Comparison of ENCODE assay signal across 19 mouse cellular contexts in genomic region chr1:164149083-164149482, GRCm38 (mm10). TPM values are rescaled to one million over a fixed set of nuclear protein-coding genes. Genes with fewer than 3 reads are reported as not detected.
A peak's percentile ranks its signal among the peaks of the same experiment; 100 is the strongest.
DNase-seq lines count a peak whose midpoint lies in the region; ATAC-seq and TF ChIP-seq lines count a peak whose summit lies in the region.
"Had no signal": no experiment of that assay in that cellular context is flagged by ENCODE, and none has a peak within 500 bp of the region (broad histone marks: within the 10 kb centered on the region; RNA-seq: fewer than 3 reads in every experiment).

No protein-coding gene starts in this region.

- TF ChIP-seq CTCF in CH12.LX (conservative IDR thresholded peaks at IDR 0.05 in 1 of 2, IDR thresholded peaks at IDR 0.05 in 1 of 2; ENCODE audit: low read depth in 2 of 2, low read length in 2 of 2) = no peak
- no peak for TF ChIP-seq CTCF in liver, postnatal 0 days (IDR thresholded peaks at IDR 0.05; ENCODE audit: low read depth)

- H3K4me3 ChIP-seq in liver, embryonic 12.5 days = no peak overlapping the region
- peak overlapping the region; percentile 50 to 62 (median 52) for H3K4me3 ChIP-seq in CH12.LX (replicated peaks in 1 of 3; ENCODE audit: low read depth in 2 of 3, low read length in 2 of 3, poor library complexity in 1 of 3)
- no peak overlapping the region for H3K4me3 ChIP-seq in liver, postnatal 0 days (ENCODE audit: low read depth, low read length)
- no peak overlapping the region for H3K4me3 ChIP-seq in limb, embryonic 10.5 days
- H3K4me3 ChIP-seq: embryonic facial prominence, embryonic 10.5 days; intestine, embryonic 15.5 days; limb, embryonic 15.5 days; midbrain, embryonic 15.5 days had no signal

- in situ Hi-C loops in CH12.LX (cut with MboI; ENCODE audit: low pct_ligation_motif_present, low pct_unique_long_range_greater_than_20kb, low sequenced_read_pairs) = no loop called here

- no peak for ATAC-seq in liver, embryonic 12.5 days
- peak; percentile 33; the same call in 1 of the 2 replicates for ATAC-seq in liver, postnatal 0 days
- ATAC-seq: intestine, embryonic 15.5 days; midbrain, embryonic 15.5 days had no signal

- H3K9ac ChIP-seq in liver, embryonic 12.5 days = no peak overlapping the region
- no peak overlapping the region for H3K9ac ChIP-seq in CH12.LX (ENCODE audit: insufficient read depth, low read depth)
- H3K9ac ChIP-seq in liver, postnatal 0 days (replicated peaks) = no peak overlapping the region
- H3K9ac ChIP-seq: intestine, embryonic 15.5 days; limb, embryonic 15.5 days; midbrain, embryonic 15.5 days had no signal

- 0 out of 2 replicates have a peak overlapping the region, but pooled peaks have one; percentile 11 for H3K4me2 ChIP-seq in liver, embryonic 12.5 days
- H3K4me2 ChIP-seq in CH12.LX (ENCODE audit: insufficient read depth, low read depth, poor library complexity, severe bottlenecking) = peak overlapping the region; percentile 29
- H3K4me2 ChIP-seq in liver, postnatal 0 days (ENCODE audit: low read depth, low read length) = peak overlapping the region; percentile 38
- H3K4me2 ChIP-seq: intestine, embryonic 15.5 days; limb, embryonic 15.5 days; midbrain, embryonic 15.5 days had no signal

- peaks cover 13% of the 10 kb centered on the region for H3K4me1 ChIP-seq in liver, embryonic 12.5 days
- peaks cover 3 to 14% of the 10 kb centered on the region in 2 experiments; a peak in 3 of 4 replicates for H3K4me1 ChIP-seq in CH12.LX (ENCODE audit: control insufficient read depth in 1 of 2, insufficient read depth in 2 of 2)
- peaks cover 18% of the 10 kb centered on the region for H3K4me1 ChIP-seq in liver, postnatal 0 days (ENCODE audit: insufficient read depth)
- peaks cover 15% of the 10 kb centered on the region for H3K4me1 ChIP-seq in limb, embryonic 10.5 days
- H3K4me1 ChIP-seq: midbrain, embryonic 15.5 days had no signal

- H3K79me2 ChIP-seq in CH12.LX (replicated peaks; ENCODE audit: control insufficient read depth, extremely low read depth, insufficient read depth, poor library complexity, severe bottlenecking) = no peaks in the 10 kb centered on the region

- peak; percentile 57 for TF ChIP-seq POLR2A in CH12.LX (IDR thresholded peaks at IDR 0.05; ENCODE audit: low read depth, low read length)

- H3K9me3 ChIP-seq in liver, embryonic 12.5 days (replicated peaks) = no peaks in the 10 kb centered on the region
- H3K9me3 ChIP-seq in CH12.LX (replicated peaks; ENCODE audit: low read length) = no peaks in the 10 kb centered on the region
- H3K9me3 ChIP-seq in liver, postnatal 0 days (ENCODE audit: low read length) = no peaks in the 10 kb centered on the region
- H3K9me3 ChIP-seq in limb, embryonic 10.5 days (replicated peaks) = no peaks in the 10 kb centered on the region
- H3K9me3 ChIP-seq: embryonic facial prominence, embryonic 10.5 days; intestine, embryonic 15.5 days; limb, embryonic 15.5 days; midbrain, embryonic 15.5 days had no signal

- H3K36me3 ChIP-seq in liver, embryonic 12.5 days = no peaks in the 10 kb centered on the region
- no peaks in the 10 kb centered on the region for H3K36me3 ChIP-seq in CH12.LX (replicated peaks in 1 of 2; ENCODE audit: control insufficient read depth in 1 of 2, insufficient read depth in 1 of 2, low read length in 1 of 2)
- no peaks in the 10 kb centered on the region for H3K36me3 ChIP-seq in liver, postnatal 0 days (replicated peaks; ENCODE audit: insufficient read depth, low read length)
- H3K36me3 ChIP-seq in limb, embryonic 10.5 days = no peaks in the 10 kb centered on the region
- H3K36me3 ChIP-seq: embryonic facial prominence, embryonic 10.5 days; intestine, embryonic 15.5 days; limb, embryonic 15.5 days; midbrain, embryonic 15.5 days had no signal

- H3K27me3 ChIP-seq in liver, embryonic 12.5 days (replicated peaks) = 0 out of 2 replicates have a peak, but pooled peaks cover 7% of the 10 kb centered on the region
- H3K27me3 ChIP-seq in CH12.LX (replicated peaks) = peaks cover 12% of the 10 kb centered on the region
- no peaks in the 10 kb centered on the region for H3K27me3 ChIP-seq in liver, postnatal 0 days (ENCODE audit: insufficient read depth, low read length)
- H3K27me3 ChIP-seq in limb, embryonic 10.5 days (ENCODE audit: low read depth, poor library complexity, severe bottlenecking) = no peaks in the 10 kb centered on the region
- H3K27me3 ChIP-seq: intestine, embryonic 15.5 days; limb, embryonic 15.5 days; midbrain, embryonic 15.5 days had no signal

- dilution Hi-C loops in CH12.LX (cut with MboI; ENCODE audit: extremely low pct_ligation_motif_present, extremely low pct_unique_long_range_greater_than_20kb, low sequenced_read_pairs) = no loop called here

- WGBS in liver, embryonic 12.5 days (ENCODE audit: insufficient replicate concordance) = 79% methylated on average over 7 of the region's 7 CpGs
- 83% methylated on average over 7 of the region's 7 CpGs for WGBS in liver, postnatal 0 days (ENCODE audit: insufficient replicate concordance)
- WGBS in limb, embryonic 10.5 days = 95% methylated on average over 7 of the region's 7 CpGs

- no peak for TF ChIP-seq RAD21 in CH12.LX (IDR thresholded peaks at IDR 0.05; ENCODE audit: low read depth, low read length)

- DNase-seq in liver (no peak), CH12.LX (ENCODE audit: extremely low read depth) (no peak)
- no peak for DNase-seq in liver, postnatal 0 days
- peak; percentile 63 for DNase-seq in thymus, postnatal 25 days
- DNase-seq in adrenal gland, adult (ENCODE audit: inconsistent age in 2 of 2, low spot score in 1 of 2) = no peak
- no peak for DNase-seq in limb, embryonic 10.5 days (ENCODE audit: low spot score)
- DNase-seq in layer of hippocampus, adult 18-20 months (ENCODE audit: low spot score in 2 of 2) = no peak
- DNase-seq: cerebellum, adult 2 months; heart, adult 18-20 months; heart, postnatal 36 days; kidney, postnatal 4 days; lung, postnatal 10 days had no signal

- no peak overlapping the region for H3K27ac ChIP-seq in liver, embryonic 12.5 days
- H3K27ac ChIP-seq in CH12.LX (ENCODE audit: insufficient read depth, low read depth) = no peak overlapping the region
- peak overlapping the region; percentile 46 for H3K27ac ChIP-seq in liver, postnatal 0 days (ENCODE audit: low read depth)
- H3K27ac ChIP-seq in limb, embryonic 10.5 days = no peak overlapping the region
- H3K27ac ChIP-seq: embryonic facial prominence, embryonic 10.5 days; intestine, embryonic 15.5 days; limb, embryonic 15.5 days; midbrain, embryonic 15.5 days had no signal

- no peak for TF ChIP-seq EP300 in CH12.LX (IDR thresholded peaks at IDR 0.05; ENCODE audit: low read length)
- TF ChIP-seq EP300 in liver, postnatal 0 days (IDR thresholded peaks at IDR 0.05; ENCODE audit: low read depth) = no peak

TF ChIP-seq in CH12.LX, 34 proteins besides CTCF, POLR2A, EP300 and RAD21:
- TF ChIP-seq ZKSCAN1 (IDR thresholded peaks at IDR 0.05; ENCODE audit: borderline replicate concordance, low read depth, low read length) = no peak
- 0 out of 2 replicates have a peak, but pooled peaks have one; percentile 44 for TF ChIP-seq ELF1 (IDR thresholded peaks at IDR 0.05; ENCODE audit: low read depth, low read length)
- TF ChIP-seq HCFC1 (IDR thresholded peaks at IDR 0.05; ENCODE audit: low read depth, low read length) = peak; percentile 63
- 0 out of 2 replicates have a peak, but pooled peaks have one; percentile 26 for TF ChIP-seq TBP (conservative IDR thresholded peaks at IDR 0.05; ENCODE audit: low read depth, low read length)
- no peak for TF ChIP-seq KAT2A (IDR thresholded peaks at IDR 0.05; ENCODE audit: insufficient replicate concordance, low read length)

RNA-seq across cellular contexts. Expression of gene F5, which starts 2.6 kb away (rescaled TPM):
- 6.2 and 7.0 TPM in 2 replicates for polyA plus RNA-seq in liver, embryonic 12.5 days (2016; fragmentation: Nextera tagmentation; extraction: Ambion mirVana)
- under 0.01 TPM in 2 replicates for total RNA-seq in CH12.LX (2012; rRNA removed)
- total RNA-seq in CH12.LX (2014; rRNA removed) = 0.04 TPM in 1 of 2 replicates, not detected in the other
- polyA plus RNA-seq in CH12.LX (2012; ENCODE audit: insufficient read length, low read depth) = 0.12 and 0.19 TPM in 2 replicates
- 24.5 and 28.2 TPM in 2 replicates for polyA plus RNA-seq in liver, postnatal 0 days (2015; fragmentation: Nextera tagmentation; extraction: Ambion mirVana)
- 0.24 and 0.29 TPM in 2 replicates for polyA plus RNA-seq in limb, embryonic 10.5 days (2016; fragmentation: Nextera tagmentation; extraction: Ambion mirVana)
- 1 to 10 TPM in 1 of 2 experiments, under 1 TPM in 1; 0.66 to 1.6 TPM for total RNA-seq in layer of hippocampus, adult 18-20 months (2021)

RNA-seq across cellular contexts. Expression of gene Selp, which starts 34.0 kb away (rescaled TPM):
- 0.38 and 0.41 TPM in 2 replicates for polyA plus RNA-seq in liver, embryonic 12.5 days (2016; fragmentation: Nextera tagmentation; extraction: Ambion mirVana)
- total RNA-seq in CH12.LX (2012; rRNA removed) (not detected in 2 replicates), CH12.LX (2014; rRNA removed) (0.43 and 0.61 TPM in 2 replicates)
- 0.18 and 0.21 TPM in 2 replicates for polyA plus RNA-seq in CH12.LX (2012; ENCODE audit: insufficient read length, low read depth)
- polyA plus RNA-seq in liver, postnatal 0 days (2015; fragmentation: Nextera tagmentation; extraction: Ambion mirVana) = 1.7 and 2.1 TPM in 2 replicates
- 0.04 and 0.05 TPM in 2 replicates for polyA plus RNA-seq in limb, embryonic 10.5 days (2016; fragmentation: Nextera tagmentation; extraction: Ambion mirVana)
- not detected for total RNA-seq in layer of hippocampus, adult 18-20 months (2021)
- total RNA-seq: left cerebral cortex, adult 8-10 months had no signal
- polyA plus RNA-seq: cerebellum, adult 2 months; embryonic facial prominence, embryonic 10.5 days; midbrain, embryonic 15.5 days; neural tube, embryonic 14.5 days had no signal

Comparison
In these comparisons a context has a peak if more than half of its experiments do, and no peak if none do; other contexts are left out.
1. H3K4me3 ChIP-seq: peak in CH12.LX (3 of 3); none in liver, embryonic 12.5 days (single experiment), liver, postnatal 0 days (single experiment) and limb, embryonic 10.5 days (single experiment).
2. Peak in every context shown above with its lines, with median percentiles within 50 percentile points of each other: H3K4me2 ChIP-seq.